In genomic region chr10:111137905-111138304, GRCm38 (mm10) we compare ENCODE assay signal across 24 mouse cellular contexts.
"Had no signal": no experiment of that assay in that cellular context is flagged by ENCODE, and none has a peak within 500 bp of the region (broad histone marks: within the 10 kb centered on the region; RNA-seq: fewer than 3 reads in every experiment).

No protein-coding gene starts in this region.

- H3K4me3 ChIP-seq: gastrocnemius, adult 2 months; heart, embryonic 10.5 days; heart, embryonic 12.5 days; hindbrain, embryonic 10.5 days; hindbrain, embryonic 13.5 days; hindbrain, embryonic 15.5 days; layer of hippocampus, adult 2 months; left cerebral cortex, adult 2 months; limb, embryonic 10.5 days; limb, embryonic 12.5 days; liver, embryonic 13.5 days; liver, embryonic 15.5 days had no signal

- ATAC-seq: hindbrain, postnatal 0 days had no signal

- H3K27me3 ChIP-seq: heart, embryonic 12.5 days; hindbrain, embryonic 13.5 days; hindbrain, embryonic 15.5 days; limb, embryonic 12.5 days; liver, embryonic 13.5 days; liver, embryonic 15.5 days had no signal

- H3K36me3 ChIP-seq: heart, embryonic 10.5 days; heart, embryonic 12.5 days; hindbrain, embryonic 10.5 days; hindbrain, embryonic 13.5 days; hindbrain, embryonic 15.5 days; limb, embryonic 10.5 days; limb, embryonic 12.5 days; liver, embryonic 13.5 days; liver, embryonic 15.5 days had no signal

- H3K27ac ChIP-seq: gastrocnemius, adult 2 months; heart, embryonic 10.5 days; hindbrain, embryonic 10.5 days; hindbrain, embryonic 13.5 days; hindbrain, embryonic 15.5 days; hindbrain, postnatal 0 days; layer of hippocampus, adult 2 months; left cerebral cortex, adult 2 months; limb, embryonic 10.5 days; limb, embryonic 12.5 days; liver, embryonic 13.5 days; liver, embryonic 15.5 days had no signal

- H3K4me1 ChIP-seq: heart, embryonic 10.5 days; hindbrain, embryonic 10.5 days; hindbrain, embryonic 13.5 days; hindbrain, embryonic 15.5 days; liver, embryonic 13.5 days; liver, embryonic 15.5 days had no signal

- DNase-seq: gastrocnemius, adult 2 months; gastrocnemius, postnatal 10 days; gastrocnemius, postnatal 25 days; heart, adult 18-20 months; heart, postnatal 4 days; kidney, adult 18-20 months; kidney, adult 8-10 months; kidney, postnatal 10 days; kidney, postnatal 25 days; kidney, postnatal 4 days; liver; liver, embryonic 13.5 days had no signal

- H3K9ac ChIP-seq: heart, embryonic 12.5 days; hindbrain, embryonic 13.5 days; hindbrain, embryonic 15.5 days; limb, embryonic 12.5 days; liver, embryonic 13.5 days; liver, embryonic 15.5 days had no signal

- H3K9me3 ChIP-seq: heart, embryonic 10.5 days; heart, embryonic 12.5 days; hindbrain, embryonic 10.5 days; hindbrain, embryonic 13.5 days; hindbrain, embryonic 15.5 days; limb, embryonic 10.5 days; limb, embryonic 12.5 days; liver, embryonic 13.5 days; liver, embryonic 15.5 days had no signal

- H3K4me2 ChIP-seq: heart, embryonic 12.5 days; hindbrain, embryonic 13.5 days; hindbrain, embryonic 15.5 days; limb, embryonic 12.5 days; liver, embryonic 11.5 days; liver, embryonic 13.5 days; liver, embryonic 15.5 days had no signal
